Mouse (Mus musculus) liver, embryonic 14.5 days (tissue): Measurements from ENCODE around the gene Them7. TPM values are rescaled to one million over a fixed set of nuclear protein-coding genes. Genes with fewer than 3 reads are reported as not detected.
A peak's percentile ranks its signal among the peaks of the same experiment; 100 is the strongest.

Experiments
- ATAC-seq: fragments of 200-750 bp; cut with Nextera tagmentation; 2 replicates; pipeline ENCODE4 v1.8.0; 2017; ENCODE audit warnings: moderate number of reproducible peaks, mild to moderate bottlenecking, moderate library complexity; ENCODE audit not compliant: insufficient read depth
- DNase-seq, 3 experiments: peaks; one replicate each; pipeline ENCODE4 v3.0.0-alpha.2; 2012 to 2013; ENCODE audit warnings: low read depth in 3 of 3, low spot score in 3 of 3
- H3K27ac ChIP-seq: fragments of 300-500 bp; sonication (generic); 2 replicates; pipeline ENCODE4 v1.5.1; 2014; ENCODE audit warnings: moderate library complexity, mild to moderate bottlenecking, control low read depth, inconsistent platforms
- H3K27me3 ChIP-seq: fragments of 300-500 bp; sonication (generic); 2 replicates; pipeline ENCODE4 v1.6.1; 2014; ENCODE audit warnings: mild to moderate bottlenecking, low read length, moderate library complexity; ENCODE audit not compliant: control insufficient read depth, insufficient read depth
- H3K36me3 ChIP-seq: fragments of 300-500 bp; sonication (generic); replicated peaks from 2 replicates; pipeline ENCODE4 v1.6.1; 2014; ENCODE audit warnings: low read depth; ENCODE audit not compliant: control insufficient read depth, insufficient read depth
- H3K4me1 ChIP-seq, 2 experiments: fragments of 200-500 bp in 1 of 2; fragments of 300-500 bp in 1 of 2; sonication (generic) in 1 of 2; replicated peaks; 2 replicates each; pipeline ENCODE4 v1.6.1; 2012 to 2014; ENCODE audit warnings: antibody characterized with exemption in 1 of 2, inconsistent platforms in 1 of 2, low read length in 1 of 2; ENCODE audit not compliant: control insufficient read depth in 2 of 2, insufficient read depth in 2 of 2
- H3K4me2 ChIP-seq: fragments of 300-500 bp; sonication (generic); 2 replicates; pipeline ENCODE4 v1.6.1; 2014; ENCODE audit warnings: low read depth, mild to moderate bottlenecking, control low read depth, moderate library complexity
- H3K4me3 ChIP-seq, 2 experiments: fragments of 200-500 bp in 1 of 2; fragments of 300-500 bp in 1 of 2; sonication (generic) in 1 of 2; 2 replicates each; pipeline ENCODE4 v1.5.1; 2012 to 2014; ENCODE audit warnings: low read depth in 2 of 2, low read length in 2 of 2, mild to moderate bottlenecking in 2 of 2, control low read depth in 1 of 2, inconsistent platforms in 1 of 2, moderate library complexity in 1 of 2; ENCODE audit not compliant: insufficient read depth in 1 of 2
- H3K9ac ChIP-seq: fragments of 300-500 bp; sonication (generic); replicated peaks from 2 replicates; pipeline ENCODE4 v1.6.1; 2014; ENCODE audit warnings: mild to moderate bottlenecking, control low read depth, moderate library complexity
- H3K9me3 ChIP-seq: fragments of 300-500 bp; sonication (generic); 2 replicates; pipeline ENCODE4 v1.6.1; 2016; ENCODE audit warnings: low read length, mixed read lengths; ENCODE audit not compliant: control insufficient read depth
- CTCF ChIP-seq: IDR thresholded peaks from 2 replicates; pipeline ENCODE4 v1.5.1; 2016; ENCODE audit warnings: antibody characterized with exemption, low read depth, control low read depth
- EP300 ChIP-seq: IDR thresholded peaks from 2 replicates; pipeline ENCODE4 v1.6.1; 2016; ENCODE audit warnings: antibody characterized with exemption, low read depth
- WGBS: fragments of 180-500 bp; shearing (Covaris S2); extraction: QIAGEN DNeasy Blood & Tissue Kit; methylation state at CpG from one replicate; pipeline ENCODE4 v1.1.7; 2014; ENCODE audit not compliant: insufficient replicate concordance; 5-methylcytosine and 5-hydroxymethylcytosine counted together
- polyA plus RNA-seq, 2 experiments: library from polyadenylated mRNA; depleted of rRNA in 1 of 2; stranded (reverse) in 1 of 2; unstranded in 1 of 2; fragments of >200 nt; fragmentation: Nextera tagmentation in 1 of 2; extraction: Ambion mirVana in 1 of 2; gene quantifications; 2 replicates each; pipeline versions ENCODE4 v1.2.1 to v1.2.3; 2012 to 2014

Gene Them7
- polyA plus RNA-seq, 2 experiments = 0.67 to 1.5 TPM

- 12% methylated on average over 2 of the region's 2 CpGs for WGBS
- Histone ChIP-seq H3K9ac (no peak overlapping the region), H3K36me3 (no peaks in the 10 kb centered on the region), H3K4me2 (no peak overlapping the region), H3K27me3 (no peaks in the 10 kb centered on the region), H3K4me1 (peaks cover 18 to 42% of the 10 kb centered on the region in 2 experiments), H3K9me3 (no peaks in the 10 kb centered on the region), H3K27ac (no peak overlapping the region), H3K4me3 (no peak overlapping the region)
- TF ChIP-seq EP300 = peak; percentile 77
- no peak for TF ChIP-seq CTCF
- DNase-seq (peak in 2 of 3 experiments; percentile 12 to 26), ATAC-seq (peak; percentile 73)
These were observed 190.2 kb downstream of the Them7 start for GRCm38 (mm10) chr2:105414309-105414708.

GRCm38 (mm10) chr2:105416046-105416659 is 192.0 kb downstream of the Them7 start:
- 62% methylated on average over 7 of the region's 7 CpGs for WGBS
- TF ChIP-seq CTCF = no peak
- no peak for TF ChIP-seq EP300
- Histone ChIP-seq H3K4me3 (no peak overlapping the region), H3K9ac (no peak overlapping the region), H3K9me3 (no peaks in the 10 kb centered on the region), H3K4me2 (no peak overlapping the region), H3K36me3 (no peaks in the 10 kb centered on the region), H3K4me1 (peaks cover 16 to 34% of the 10 kb centered on the region in 2 experiments), H3K27me3 (no peaks in the 10 kb centered on the region), H3K27ac (no peak overlapping the region)
- ATAC-seq (no peak), DNase-seq (no peak)

- DNase-seq (no peak), ATAC-seq (no peak)
- Histone ChIP-seq H3K4me2 (no peak overlapping the region), H3K4me1 (peaks cover 13 to 29% of the 10 kb centered on the region in 2 experiments), H3K27me3 (no peaks in the 10 kb centered on the region), H3K4me3 (no peak overlapping the region), H3K9ac (no peak overlapping the region), H3K9me3 (no peaks in the 10 kb centered on the region), H3K36me3 (no peaks in the 10 kb centered on the region), H3K27ac (no peak overlapping the region)
- 63% methylated on average over 8 of the region's 8 CpGs for WGBS
- TF ChIP-seq CTCF (no peak), EP300 (no peak)
These were observed 192.7 kb downstream of the Them7 start for GRCm38 (mm10) chr2:105416660-105417348.

- no peak overlapping the region for H3K4me2 ChIP-seq
- H3K36me3 ChIP-seq = no peaks in the 10 kb centered on the region
- DNase-seq = no peak
- H3K9me3 ChIP-seq = no peaks in the 10 kb centered on the region
- peaks cover 13 to 29% of the 10 kb centered on the region in 2 experiments for H3K4me1 ChIP-seq
- H3K27me3 ChIP-seq = no peaks in the 10 kb centered on the region
- ATAC-seq = no peak
- no peak overlapping the region for H3K27ac ChIP-seq
- no peak overlapping the region for H3K9ac ChIP-seq
- 27% methylated on average over 5 of the region's 5 CpGs for WGBS
- H3K4me3 ChIP-seq = no peak overlapping the region
- TF ChIP-seq EP300 = no peak
- no peak for TF ChIP-seq CTCF
These were observed 193.5 kb downstream of the Them7 start for GRCm38 (mm10) chr2:105417663-105418062.

- H3K4me3 ChIP-seq = no peak overlapping the region
- H3K4me2 ChIP-seq = no peak overlapping the region
- H3K4me1 ChIP-seq = peaks cover 10 to 27% of the 10 kb centered on the region in 2 experiments
- no peaks in the 10 kb centered on the region for H3K27me3 ChIP-seq
- H3K9me3 ChIP-seq = no peaks in the 10 kb centered on the region
- TF ChIP-seq CTCF = no peak
- no peak for TF ChIP-seq EP300
- no peak for DNase-seq
- no peak overlapping the region for H3K9ac ChIP-seq
- ATAC-seq = no peak
- no peaks in the 10 kb centered on the region for H3K36me3 ChIP-seq
- 74% methylated on average over 12 of the region's 12 CpGs for WGBS
- no peak overlapping the region for H3K27ac ChIP-seq
These were observed 194.6 kb downstream of the Them7 start for GRCm38 (mm10) chr2:105418629-105419227.
